Mouse (Mus musculus): ENCODE data around the gene Hist1h2ae.
"Not testable (repeated sequence)": the region's sequence is repeated elsewhere in the genome, so short reads cannot be mapped to it uniquely, and the experiment has no call there.

GRCm38 (mm10) chr13:23560699-23561098 lies 10.3 kb downstream of the Hist1h2ae start:
- TF ChIP-seq HCFC1 (IDR thresholded peaks at IDR 0.05; ENCODE audit: borderline replicate concordance, insufficient read depth, low read length); MAFK (IDR thresholded peaks at IDR 0.05; ENCODE audit: insufficient read depth, low read depth, low read length); CHD2 (IDR thresholded peaks at IDR 0.05; ENCODE audit: low read depth, low read length); ZC3H11A (IDR thresholded peaks at IDR 0.05; ENCODE audit: borderline replicate concordance, low read depth, low read length); ZNF384 (IDR thresholded peaks at IDR 0.05; ENCODE audit: low read depth, low read length): not testable (repeated sequence)

Measured in ES-E14 (cell line).